Mouse (Mus musculus) limb, embryonic 14.5 days (tissue): Measurements from ENCODE around the gene Spin1. TPM values are rescaled to one million over a fixed set of nuclear protein-coding genes. Genes with fewer than 3 reads are reported as not detected.
A peak's percentile ranks its signal among the peaks of the same experiment; 100 is the strongest.

ENCODE experiments used
- ATAC-seq: fragments of 200-750 bp; cut with Nextera tagmentation; 2 replicates; pipeline ENCODE4 v1.8.0; 2017; ENCODE audit warnings: low read depth, moderate number of reproducible peaks, moderate TSS enrichment; ENCODE audit not compliant: low FRiP score
- DNase-seq: peaks from one replicate; pipeline ENCODE4 v3.0.0-alpha.2; 2015; ENCODE audit warnings: low spot score
- H3K27ac ChIP-seq: fragments of 300-500 bp; sonication (generic); replicated peaks from 2 replicates; pipeline ENCODE4 v1.5.1; 2014; ENCODE audit warnings: low read depth, mild to moderate bottlenecking, low read length, moderate library complexity, mixed read lengths
- H3K27me3 ChIP-seq: fragments of 300-500 bp; sonication (generic); 2 replicates; pipeline ENCODE4 v1.6.1; 2014; ENCODE audit warnings: low read length, mixed read lengths; ENCODE audit not compliant: control insufficient read depth, insufficient read depth
- H3K36me3 ChIP-seq: fragments of 300-500 bp; sonication (generic); 2 replicates; pipeline ENCODE4 v1.6.1; 2014; ENCODE audit warnings: mild to moderate bottlenecking, low read length, moderate library complexity, mixed read lengths; ENCODE audit not compliant: control insufficient read depth, insufficient read depth
- H3K4me1 ChIP-seq: fragments of 300-500 bp; sonication (generic); 2 replicates; pipeline ENCODE4 v1.6.1; 2014; ENCODE audit warnings: antibody characterized with exemption, low read length, mixed read lengths; ENCODE audit not compliant: control insufficient read depth, insufficient read depth
- H3K4me2 ChIP-seq: fragments of 300-500 bp; sonication (generic); replicated peaks from 2 replicates; pipeline ENCODE4 v1.6.1; 2014; ENCODE audit warnings: low read depth, mild to moderate bottlenecking, low read length, moderate library complexity; ENCODE audit not compliant: severe bottlenecking
- H3K4me3 ChIP-seq: fragments of 300-500 bp; sonication (generic); replicated peaks from 2 replicates; pipeline ENCODE4 v1.5.1; 2014; ENCODE audit warnings: low read length
- H3K9ac ChIP-seq: fragments of 300-500 bp; sonication (generic); 2 replicates; pipeline ENCODE4 v1.6.1; 2014; ENCODE audit warnings: mild to moderate bottlenecking, low read depth, low read length, moderate library complexity; ENCODE audit not compliant: severe bottlenecking
- H3K9me3 ChIP-seq: fragments of 300-500 bp; sonication (generic); 2 replicates; pipeline ENCODE4 v1.6.1; 2016; ENCODE audit warnings: low read length; ENCODE audit not compliant: control insufficient read depth
- POLR2A ChIP-seq: fragments of 200-500 bp; IDR thresholded peaks from 2 replicates; pipeline ENCODE4 v1.8.0; 2012; ENCODE audit warnings: inconsistent platforms, mild to moderate bottlenecking, moderate library complexity, borderline replicate concordance; ENCODE audit not compliant: insufficient read depth, insufficient read length; ENCODE audit errors: extremely low read depth
- WGBS: fragments of 180-500 bp; shearing (Covaris S2); extraction: QIAGEN DNeasy Blood & Tissue Kit; methylation state at CpG from one replicate; pipeline ENCODE4 v1.1.7; 2014; 5-methylcytosine and 5-hydroxymethylcytosine counted together
- polyA plus RNA-seq, 2 experiments: library from polyadenylated mRNA; depleted of rRNA in 1 of 2; stranded (reverse) in 1 of 2; unstranded in 1 of 2; fragments of >200 nt; fragmentation: Nextera tagmentation in 1 of 2; extraction: Ambion mirVana in 1 of 2; gene quantifications; 2 replicates each; pipeline versions ENCODE4 v1.2.1 to v1.2.3; 2012 to 2014

Spin1 gene
- polyA plus RNA-seq (2012; rRNA removed) (70.6 and 82.1 TPM in 2 replicates), polyA plus RNA-seq (2014; fragmentation: Nextera tagmentation; extraction: Ambion mirVana) (115 and 131 TPM in 2 replicates)

- Histone ChIP-seq H3K27ac (peak within 1 kb of the TSS; percentile 96), H3K9ac (peak within 1 kb of the TSS; percentile 99), H3K4me2 (peak within 1 kb of the TSS; percentile 78), H3K9me3 (no peaks in the 10 kb centered on the region), H3K27me3 (no peaks in the 10 kb centered on the region), H3K36me3 (no peaks in the 10 kb centered on the region), H3K4me1 (peaks cover 21% of the 10 kb centered on the region), H3K4me3 (peak within 1 kb of the TSS; percentile 89)
- TF ChIP-seq POLR2A, result peak; percentile 68; the same call in 1 of the 2 replicates
- DNase-seq, result peak; percentile 67
- peak; percentile 90 for ATAC-seq
- under 1% methylated on average over 25 of the region's 85 CpGs for whole genome bisulfite sequencing
Measured at GRCm38 (mm10) chr13:51100233-51101015, at the start of gene Spin1. Gene Spin1, plus strand, starts transcription at chr13:51100880.

GRCm38 (mm10) chr13:51051016-51051415 is 49.7 kb upstream of the Spin1 start:
- ATAC-seq, result no peak
- 81% methylated on average over 4 of the region's 4 CpGs for WGBS

GRCm38 (mm10) chr13:51052408-51052807 is 48.3 kb upstream of the Spin1 start:
- no peaks in the 10 kb centered on the region for H3K36me3 ChIP-seq
- no peak overlapping the region for H3K9ac ChIP-seq
- no peak overlapping the region for H3K4me2 ChIP-seq
- H3K4me3 ChIP-seq, result no peak overlapping the region
- H3K9me3 ChIP-seq, result no peaks in the 10 kb centered on the region
- WGBS, result 51% methylated on average over 3 of the region's 3 CpGs
- ATAC-seq (no peak), DNase-seq (no peak)
- H3K4me1 ChIP-seq, result no peaks in the 10 kb centered on the region
- H3K27me3 ChIP-seq, result no peaks in the 10 kb centered on the region
- TF ChIP-seq POLR2A, result no peak
- no peak overlapping the region for H3K27ac ChIP-seq

More at GRCm38 (mm10) chr13:51051016-51051415, 49.7 kb upstream of the Spin1 start:
- Histone ChIP-seq H3K4me2 (no peak overlapping the region), H3K4me3 (no peak overlapping the region), H3K4me1 (no peaks in the 10 kb centered on the region), H3K27me3 (no peaks in the 10 kb centered on the region), H3K9me3 (no peaks in the 10 kb centered on the region), H3K36me3 (no peaks in the 10 kb centered on the region), H3K27ac (no peak overlapping the region), H3K9ac (no peak overlapping the region)
- no peak for TF ChIP-seq POLR2A
- no peak for DNase-seq

- no peaks in the 10 kb centered on the region for H3K9me3 ChIP-seq
- H3K27ac ChIP-seq, result no peak overlapping the region
- H3K9ac ChIP-seq, result no peak overlapping the region
- no peak for TF ChIP-seq POLR2A
- H3K4me2 ChIP-seq, result no peak overlapping the region
- H3K36me3 ChIP-seq, result no peaks in the 10 kb centered on the region
- WGBS, result 69% methylated on average over 6 of the region's 6 CpGs
- H3K4me3 ChIP-seq, result no peak overlapping the region
- no peaks in the 10 kb centered on the region for H3K27me3 ChIP-seq
- no peaks in the 10 kb centered on the region for H3K4me1 ChIP-seq
- DNase-seq (peak; percentile 38), ATAC-seq (no peak)
Measured at GRCm38 (mm10) chr13:51063024-51063423, 37.7 kb upstream of the Spin1 start.

GRCm38 (mm10) chr13:51063721-51064120 is 37.0 kb upstream of the Spin1 start:
- Histone ChIP-seq H3K4me1 (no peaks in the 10 kb centered on the region), H3K27me3 (no peaks in the 10 kb centered on the region), H3K4me2 (no peak overlapping the region), H3K27ac (no peak overlapping the region), H3K9me3 (no peaks in the 10 kb centered on the region), H3K9ac (no peak overlapping the region), H3K36me3 (no peaks in the 10 kb centered on the region), H3K4me3 (no peak overlapping the region)
- no peak for ATAC-seq
- no peak for DNase-seq
- TF ChIP-seq POLR2A, result no peak
- 71% methylated on average over 1 of the region's 1 CpGs for WGBS
